Mouse (Mus musculus): ENCODE measurements around the gene Ralgps1.

DNA sequence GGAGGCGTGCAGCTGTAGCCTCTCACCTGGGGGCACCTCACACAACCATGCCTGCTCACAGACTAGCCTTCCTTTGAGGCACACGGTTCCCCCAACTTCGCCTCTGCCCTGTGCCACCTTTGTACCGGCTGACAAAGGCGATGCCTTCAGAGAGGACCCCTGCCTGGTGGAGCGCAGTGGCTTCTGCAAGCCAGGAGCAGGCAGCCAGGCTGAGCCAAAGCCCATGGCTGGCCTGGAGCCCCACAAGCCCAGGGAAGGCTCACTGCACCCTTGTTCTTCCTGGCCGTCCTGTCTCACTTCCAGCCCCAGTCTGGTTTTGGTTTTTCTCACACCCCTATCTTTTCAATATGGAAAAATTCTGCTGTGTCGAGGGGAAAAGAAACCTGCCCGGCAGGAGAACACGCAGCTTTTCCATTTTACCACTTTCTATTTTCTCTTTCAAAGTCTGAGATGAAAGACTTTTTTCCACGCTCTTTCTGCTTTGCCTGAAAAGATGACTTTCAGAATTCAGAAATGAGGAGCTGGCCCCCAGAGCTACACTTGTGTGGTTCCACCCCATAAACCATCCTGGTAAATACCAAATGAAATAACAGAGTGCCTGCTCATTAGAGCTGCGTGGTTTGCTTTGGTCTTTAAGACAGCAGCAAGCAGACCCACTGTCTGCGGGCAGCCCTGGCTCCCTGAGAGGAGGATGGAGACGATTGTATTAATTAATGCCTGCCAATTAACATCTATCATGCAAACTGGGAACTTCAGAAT is 191.9 kb downstream of the Ralgps1 start:
- TF ChIP-seq POLR2A (IDR thresholded peaks at IDR 0.05; ENCODE audit: borderline replicate concordance, control insufficient read depth, low read depth, low read length): no peak
- TF ChIP-seq CTCF (IDR thresholded peaks at IDR 0.05; ENCODE audit: control insufficient read depth, insufficient read depth, low read length): no peak
